Mouse (Mus musculus) fat pad, adult 2 months (tissue): Measurements from ENCODE around the gene Jag1.

Experiments used
- DNase-seq: peaks from one replicate; pipeline ENCODE4 v3.0.0-alpha.2; 2011; ENCODE audit warnings: low read depth, low spot score; ENCODE audit errors: extremely low read depth

Gene Jag1

DNA sequence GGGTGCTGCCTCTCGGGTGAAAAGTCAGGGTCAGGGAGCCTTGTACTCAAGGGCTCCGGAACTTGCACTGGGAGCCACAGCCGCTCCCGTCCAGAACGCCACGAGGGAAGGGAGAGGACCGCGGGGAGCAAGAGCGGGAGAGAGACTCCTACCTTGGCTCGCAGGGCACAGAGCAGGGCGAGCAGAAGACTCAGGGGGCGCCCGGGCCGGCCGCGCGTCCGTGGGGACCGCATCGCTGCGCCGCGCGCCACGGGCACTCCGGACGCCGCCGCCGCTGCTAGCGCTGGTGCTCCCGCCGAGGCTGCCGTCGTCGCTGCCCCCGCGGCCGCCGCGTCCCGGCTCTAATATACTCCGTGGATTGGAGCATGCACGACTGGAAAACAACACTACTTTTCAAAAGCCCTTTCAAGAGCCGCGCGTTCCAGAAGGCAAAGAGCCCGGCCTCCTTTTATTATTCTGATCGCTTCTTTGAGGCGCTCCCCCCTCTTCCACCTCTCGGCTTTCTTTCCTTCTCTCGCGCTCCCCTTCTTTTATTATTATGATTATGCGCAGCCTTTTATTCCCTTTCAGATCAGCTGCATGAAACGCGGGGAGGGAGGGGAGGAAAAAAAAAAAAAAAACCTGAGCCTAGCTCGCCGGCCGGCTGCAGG lies at the start of gene Jag1:
Jag1 (minus strand) TSS at position 620 of the 650 bp plus-strand sequence.
- DNase-seq: no peak

DNA sequence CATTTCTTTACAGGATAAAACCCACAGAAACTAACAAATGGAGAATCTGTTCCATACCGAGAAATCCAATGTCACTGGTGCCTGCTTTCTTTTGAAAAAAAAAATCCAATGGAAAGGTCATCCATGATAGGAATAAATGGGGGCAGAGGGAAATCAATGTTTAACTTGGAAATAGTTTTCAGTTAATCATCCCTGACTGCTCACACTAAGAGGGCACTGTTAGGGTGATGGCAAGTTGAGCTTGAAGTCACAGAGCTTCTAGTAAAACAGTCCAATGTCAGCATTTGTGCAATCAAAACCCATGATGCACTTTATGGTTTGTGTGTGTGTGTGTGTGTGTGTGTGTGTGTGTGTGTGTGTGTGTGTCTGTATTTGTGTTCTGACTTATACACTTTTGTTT lies 39.6 kb upstream of the Jag1 start:
- DNase-seq: no peak

DNA sequence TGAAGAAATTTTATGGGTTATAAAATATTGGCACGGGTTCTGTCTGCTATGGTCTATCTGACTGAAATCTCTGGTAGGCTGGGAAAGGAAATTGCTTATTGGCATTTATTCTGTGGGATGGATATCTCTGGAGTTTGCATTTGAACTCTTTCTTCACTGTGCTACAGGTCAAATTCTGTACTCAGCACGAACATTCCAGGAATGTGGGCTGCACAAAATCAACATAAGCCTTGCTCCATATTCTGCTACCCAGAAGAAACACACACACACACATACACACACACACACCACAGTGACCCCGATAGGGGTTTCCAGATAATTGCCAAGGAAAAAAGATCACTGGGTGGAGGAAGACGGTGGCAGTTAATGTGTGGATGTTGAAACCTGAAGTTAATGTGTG lies 37.4 kb upstream of the Jag1 start:
- no peak for DNase-seq

DNA sequence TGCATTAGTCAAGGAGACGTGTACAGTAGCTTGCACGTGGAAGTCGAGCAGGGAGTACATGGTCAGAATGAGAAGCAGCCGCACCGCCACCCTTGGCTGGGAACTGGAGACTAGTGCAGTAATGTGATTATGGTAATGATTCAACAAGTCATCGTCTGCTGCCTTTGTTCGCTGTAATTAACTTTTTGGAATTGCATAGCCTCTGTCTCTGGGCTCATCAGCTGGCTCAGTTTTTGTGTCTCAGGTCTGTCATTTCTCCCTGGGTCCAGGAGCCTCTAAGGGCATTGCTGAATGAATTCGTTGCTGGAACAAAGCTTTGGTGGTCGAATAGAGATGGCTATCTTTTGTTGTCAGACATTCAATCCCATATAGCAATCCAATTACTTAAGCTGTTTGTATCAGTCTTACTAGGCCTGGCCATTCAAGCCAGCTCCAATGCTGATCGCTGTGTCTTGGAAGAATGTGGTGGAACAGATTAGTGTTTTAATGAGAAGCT lies 36.8 kb upstream of the Jag1 start:
- DNase-seq: no peak

DNA sequence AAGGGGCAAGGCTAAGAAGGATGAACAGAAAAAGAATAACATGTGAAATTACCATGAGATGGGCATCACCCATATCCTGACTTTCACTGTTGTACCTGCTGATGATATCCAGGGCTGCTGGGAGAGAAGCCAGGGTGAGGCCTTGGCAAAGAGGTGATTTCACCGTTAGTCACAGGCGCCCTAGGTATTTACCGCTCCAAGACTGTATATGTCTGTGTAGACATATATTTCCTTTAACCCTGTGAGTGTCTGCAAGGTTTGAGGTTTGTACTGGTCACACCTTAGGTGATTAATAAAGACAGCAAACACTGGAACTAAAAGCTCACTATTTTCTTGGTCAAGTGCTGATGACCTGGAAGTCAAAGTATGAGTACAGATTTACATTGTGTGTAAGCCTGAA lies 34.5 kb upstream of the Jag1 start:
- DNase-seq: no peak

DNA sequence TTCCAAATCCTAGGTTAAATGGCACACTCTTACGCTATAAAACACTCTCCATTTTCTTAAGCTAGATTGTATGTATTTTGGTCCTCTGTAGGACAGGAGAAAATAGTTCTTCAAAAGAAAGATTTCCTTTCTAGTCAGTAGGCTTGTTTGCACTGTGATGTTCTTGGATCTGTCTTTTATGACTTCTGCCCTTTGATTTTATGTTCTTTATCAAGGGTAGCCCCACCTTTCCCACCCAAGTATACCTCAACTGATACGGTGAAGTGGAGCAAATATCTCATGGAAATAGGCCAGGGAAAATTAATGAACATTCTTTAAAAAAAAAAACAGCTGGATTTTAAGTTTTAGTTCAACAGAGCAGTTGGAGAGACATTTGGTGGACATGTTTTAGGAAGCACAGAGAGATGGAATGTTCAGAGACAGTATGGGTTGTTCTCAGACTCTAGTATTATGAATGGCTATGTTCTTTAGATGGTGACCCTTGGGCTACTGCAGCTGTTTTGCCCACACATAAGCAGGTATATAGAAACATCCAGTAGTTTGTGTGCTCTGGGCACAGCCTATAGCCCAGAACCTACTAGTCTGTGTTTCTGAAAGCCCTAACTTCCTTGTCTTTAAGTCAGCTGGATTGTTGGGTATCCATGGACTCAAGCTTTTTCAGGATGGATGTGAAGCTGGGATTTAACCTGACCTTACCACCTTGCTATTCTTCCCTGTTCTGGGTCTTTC lies 30.7 kb upstream of the Jag1 start:
- DNase-seq: no peak

DNA sequence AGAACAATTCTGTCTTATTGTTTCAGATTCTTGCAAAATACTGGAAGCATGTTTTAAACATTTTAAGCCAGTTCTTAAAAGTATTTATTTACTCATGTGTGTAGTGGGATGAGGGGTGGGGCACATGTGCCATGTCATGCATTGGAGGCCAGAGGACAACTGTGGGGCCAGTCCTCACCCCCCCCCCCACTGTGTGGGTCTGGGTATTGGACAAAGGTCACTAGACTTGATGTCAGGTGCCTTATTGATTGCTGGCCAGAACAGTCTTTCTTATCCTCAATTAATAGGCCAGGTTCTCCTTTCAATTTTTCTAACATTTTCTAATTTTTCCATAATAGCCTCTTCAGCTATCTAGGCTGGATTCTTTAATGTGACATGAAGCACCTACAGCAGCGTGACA lies 21.6 kb upstream of the Jag1 start:
- no peak for DNase-seq

DNA sequence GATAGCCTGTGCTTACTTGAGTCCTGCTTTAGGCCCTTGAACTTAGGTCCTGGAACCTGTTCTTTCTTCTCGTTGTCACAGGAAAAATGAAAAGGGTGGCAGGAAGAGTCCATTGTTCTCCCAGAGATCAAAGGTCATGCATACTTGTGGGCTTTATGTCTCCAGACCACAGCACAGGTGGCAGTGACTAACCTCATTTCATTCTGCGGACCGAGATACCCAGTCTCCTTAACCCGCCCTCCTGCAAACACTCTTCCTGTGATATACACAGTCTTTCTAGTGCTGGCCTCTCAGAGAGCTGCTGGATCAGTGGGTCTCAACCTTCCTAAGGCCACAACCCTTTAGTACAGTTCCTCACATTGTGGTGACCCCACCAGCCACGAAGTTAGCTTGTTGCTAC lies 17.6 kb upstream of the Jag1 start:
- no peak for DNase-seq

DNA sequence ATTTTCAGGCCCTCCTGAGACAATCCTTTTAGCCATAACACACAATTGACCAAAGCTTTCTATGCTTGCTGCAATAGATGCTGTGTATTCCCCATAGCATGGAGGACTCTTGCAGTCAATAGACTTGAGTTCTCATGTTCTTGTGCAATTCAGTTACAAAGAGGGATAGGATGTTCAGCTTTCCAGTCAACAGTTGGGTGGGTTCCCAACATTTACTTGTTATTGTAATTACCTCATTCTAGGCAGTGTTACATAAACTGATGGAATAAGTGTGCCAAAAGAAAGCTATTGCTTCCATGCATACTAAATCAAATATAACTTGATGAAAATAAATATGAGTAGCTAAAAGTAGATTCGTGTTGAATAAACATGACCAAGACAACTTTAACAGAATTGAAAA lies 8.4 kb upstream of the Jag1 start:
- no peak for DNase-seq

DNA sequence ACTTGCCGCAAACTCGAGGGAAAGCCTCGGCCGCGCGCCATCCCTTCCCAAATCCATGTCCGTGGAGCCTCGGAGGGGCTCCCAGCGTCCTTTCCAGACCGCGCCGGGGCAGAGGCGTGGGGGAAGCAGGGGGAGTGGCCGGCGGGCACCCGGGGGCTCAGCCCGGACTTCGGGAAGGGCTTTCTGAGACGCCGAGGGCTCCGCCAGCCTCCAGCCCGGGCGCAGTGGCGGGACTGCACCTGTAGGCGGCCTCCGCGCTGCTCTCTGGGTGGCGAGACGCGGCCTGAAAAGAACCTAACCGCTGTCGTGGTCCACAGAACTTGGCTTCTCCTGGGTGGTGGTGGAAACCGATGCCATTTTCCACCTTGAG lies 862 bp upstream of the Jag1 start:
- no peak for DNase-seq

DNA sequence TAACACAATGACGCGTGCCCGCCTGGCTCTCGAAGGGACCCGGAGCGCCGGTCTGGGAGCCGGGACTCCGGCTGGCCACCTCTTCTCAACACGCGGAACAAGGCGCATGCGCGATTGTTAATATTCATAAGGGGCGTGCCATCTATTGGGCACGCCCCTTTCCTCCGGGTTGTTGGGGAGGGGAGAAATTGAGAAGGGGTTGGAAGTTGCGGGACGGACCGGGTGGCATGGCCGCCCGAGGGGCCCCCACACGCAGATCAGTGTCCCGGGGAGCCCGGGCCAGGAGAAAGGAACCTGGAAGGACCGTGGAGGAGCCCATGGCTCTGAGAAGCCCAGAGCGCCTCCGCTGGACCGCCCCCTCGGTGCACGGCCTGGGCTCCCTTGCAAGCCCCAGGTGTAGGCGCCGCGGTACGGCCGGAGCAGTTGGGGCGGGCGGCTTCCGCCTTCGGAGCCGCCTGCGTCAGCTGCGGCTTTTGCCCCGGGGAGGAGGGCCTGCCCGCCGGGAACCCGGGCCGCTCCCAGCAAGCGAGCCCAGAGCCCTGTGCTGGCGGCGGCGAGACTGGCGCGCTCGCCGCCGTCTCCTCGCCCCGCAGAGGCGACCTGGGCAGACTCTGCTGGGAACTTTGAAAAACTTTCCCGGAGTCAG lies 354 bp upstream of the Jag1 start:
- DNase-seq: no peak

DNA sequence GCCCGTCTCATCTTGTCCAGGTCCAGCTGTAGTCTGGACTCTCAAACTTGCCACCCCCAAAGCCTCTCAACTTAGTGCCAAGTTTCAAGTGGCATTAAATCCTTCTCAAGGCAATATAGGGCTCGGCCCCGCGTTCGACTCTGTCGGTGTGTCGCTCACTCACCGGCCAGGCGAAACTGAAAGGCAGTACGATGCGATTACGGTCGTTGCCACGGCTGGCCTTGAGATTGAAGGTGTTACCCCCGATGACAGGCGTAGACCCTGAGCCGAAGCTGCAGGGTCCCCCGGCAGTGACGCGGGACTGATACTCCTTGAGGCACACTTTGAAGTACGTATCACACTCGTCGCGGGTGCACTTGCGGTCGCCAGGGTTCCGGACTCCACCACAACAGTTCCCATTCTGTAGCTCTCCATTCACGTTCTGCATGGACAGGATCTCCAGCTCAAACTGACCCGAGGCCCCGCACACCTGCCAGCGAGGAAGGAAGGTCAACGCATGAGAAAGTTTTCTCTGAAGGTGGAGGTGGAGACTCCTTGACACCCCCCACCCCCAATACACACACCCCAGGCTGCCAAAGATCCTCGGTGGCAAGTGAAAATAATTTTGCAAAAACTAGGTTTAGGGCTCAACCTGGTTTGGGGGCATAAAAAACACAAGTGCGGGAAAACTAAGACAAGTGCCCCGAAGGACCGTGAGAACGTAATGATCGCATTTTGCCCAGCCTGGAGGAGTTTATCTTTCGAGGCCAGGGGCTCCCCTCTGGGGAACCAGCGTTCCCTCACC lies 1.0 kb downstream of the Jag1 start:
- no peak for DNase-seq

DNA sequence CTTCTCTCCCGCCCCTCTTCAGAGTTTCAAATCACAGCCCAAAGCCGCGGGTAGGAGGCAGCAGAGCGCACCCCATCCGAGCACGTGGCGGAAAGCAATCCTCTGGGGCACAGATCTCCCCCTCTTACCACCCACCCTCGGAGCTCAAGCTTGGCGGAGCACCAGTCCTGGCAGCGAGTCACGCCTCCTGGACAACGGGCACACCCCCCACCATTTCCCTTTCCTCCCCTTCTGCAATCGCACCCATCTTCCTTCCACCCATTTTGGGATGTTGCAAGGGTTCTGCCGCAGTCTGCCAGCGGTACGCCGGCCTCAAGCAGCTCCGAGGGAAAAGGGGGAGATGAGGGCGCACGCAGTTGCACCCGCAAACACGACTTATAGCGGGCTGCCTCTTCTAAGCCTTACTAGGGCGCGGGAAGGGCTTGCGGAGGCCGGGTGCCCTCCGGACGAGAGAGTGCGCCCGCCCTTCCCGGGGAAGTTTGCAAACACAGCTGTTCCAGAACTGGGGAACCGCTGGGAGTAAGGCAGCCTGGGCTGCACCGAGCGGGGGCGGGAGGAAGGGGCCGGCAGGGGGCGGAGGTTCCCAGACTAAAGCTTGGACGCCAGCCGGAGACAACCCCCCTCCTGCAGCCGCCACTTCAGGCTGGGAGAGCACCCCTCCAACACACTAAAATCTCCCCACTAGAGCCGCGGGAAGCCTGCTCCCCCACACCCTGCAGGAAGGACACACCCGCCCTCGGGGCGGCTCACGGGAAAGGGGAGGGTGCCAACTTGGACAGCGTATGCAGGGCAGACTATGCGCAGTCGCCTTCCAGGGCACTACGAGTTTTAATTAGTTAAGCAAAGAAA lies 2.0 kb downstream of the Jag1 start:
- DNase-seq: no peak

DNA sequence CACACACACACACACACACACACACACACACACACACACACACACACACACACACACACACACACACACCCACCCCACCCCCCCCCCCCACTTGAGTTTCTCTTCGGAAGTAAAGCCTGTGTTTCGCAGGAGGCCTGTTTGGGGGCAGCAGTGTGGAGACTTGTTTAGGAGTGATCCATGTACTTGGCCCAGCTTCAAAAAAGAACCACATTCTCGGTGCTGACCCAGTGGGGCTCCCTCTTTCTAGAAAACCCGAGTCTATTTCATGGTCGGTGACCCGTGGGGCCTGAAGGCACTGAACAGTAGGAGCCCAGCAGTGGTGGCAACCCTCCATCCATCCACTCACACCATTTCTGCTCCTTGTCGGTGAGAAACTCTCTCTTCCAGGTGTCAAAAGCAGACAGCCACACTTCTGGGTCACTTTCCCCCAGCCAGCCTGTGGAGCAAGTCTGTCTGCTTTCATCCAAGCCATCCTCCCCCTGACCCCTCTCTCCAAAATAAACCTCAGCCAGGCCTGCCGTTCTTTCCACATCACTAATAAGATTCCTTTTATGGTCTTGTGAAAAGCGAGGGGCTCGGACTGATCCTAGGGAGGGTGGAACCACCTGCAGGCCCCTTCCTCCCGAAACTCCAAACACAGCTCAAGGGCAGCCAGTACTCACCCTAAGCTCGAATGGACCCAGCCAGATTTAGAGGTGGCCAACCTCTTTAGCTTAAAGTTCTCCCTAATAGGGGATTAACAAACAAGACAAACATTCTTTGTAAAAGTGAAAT lies 3.0 kb downstream of the Jag1 start:
- no peak for DNase-seq

DNA sequence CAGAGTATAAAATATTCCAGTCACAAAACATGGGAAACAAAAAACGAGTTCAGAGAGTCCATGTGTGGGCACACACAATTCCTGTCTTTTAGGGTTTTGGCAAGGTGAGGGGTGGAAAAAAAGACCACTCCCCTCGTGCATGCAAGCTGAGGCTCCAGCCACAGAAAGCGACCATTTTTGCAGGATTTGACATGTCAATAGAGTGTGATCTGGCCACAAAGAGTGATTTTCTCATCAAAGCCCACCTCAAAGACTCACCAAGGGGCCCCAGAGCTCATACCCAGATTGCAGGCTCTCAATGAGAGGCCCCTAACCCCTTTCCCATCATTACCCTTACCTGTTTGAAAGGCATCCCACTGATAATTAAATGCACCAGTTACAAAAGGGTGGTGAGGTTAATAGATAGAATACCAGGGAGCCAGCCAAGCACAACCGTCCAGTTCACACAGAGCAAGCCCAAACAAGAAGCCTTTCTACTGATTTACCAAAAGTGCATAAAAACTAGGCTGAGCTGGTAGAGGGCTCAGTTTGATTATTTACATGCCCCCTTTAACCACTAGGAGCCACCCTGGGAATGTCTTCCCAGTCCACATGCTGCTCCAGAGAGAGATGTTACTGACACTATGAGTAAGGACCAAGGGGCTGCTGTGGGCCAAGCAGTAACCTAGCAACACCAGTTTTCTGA lies 6.1 kb downstream of the Jag1 start:
- DNase-seq: no peak

DNA sequence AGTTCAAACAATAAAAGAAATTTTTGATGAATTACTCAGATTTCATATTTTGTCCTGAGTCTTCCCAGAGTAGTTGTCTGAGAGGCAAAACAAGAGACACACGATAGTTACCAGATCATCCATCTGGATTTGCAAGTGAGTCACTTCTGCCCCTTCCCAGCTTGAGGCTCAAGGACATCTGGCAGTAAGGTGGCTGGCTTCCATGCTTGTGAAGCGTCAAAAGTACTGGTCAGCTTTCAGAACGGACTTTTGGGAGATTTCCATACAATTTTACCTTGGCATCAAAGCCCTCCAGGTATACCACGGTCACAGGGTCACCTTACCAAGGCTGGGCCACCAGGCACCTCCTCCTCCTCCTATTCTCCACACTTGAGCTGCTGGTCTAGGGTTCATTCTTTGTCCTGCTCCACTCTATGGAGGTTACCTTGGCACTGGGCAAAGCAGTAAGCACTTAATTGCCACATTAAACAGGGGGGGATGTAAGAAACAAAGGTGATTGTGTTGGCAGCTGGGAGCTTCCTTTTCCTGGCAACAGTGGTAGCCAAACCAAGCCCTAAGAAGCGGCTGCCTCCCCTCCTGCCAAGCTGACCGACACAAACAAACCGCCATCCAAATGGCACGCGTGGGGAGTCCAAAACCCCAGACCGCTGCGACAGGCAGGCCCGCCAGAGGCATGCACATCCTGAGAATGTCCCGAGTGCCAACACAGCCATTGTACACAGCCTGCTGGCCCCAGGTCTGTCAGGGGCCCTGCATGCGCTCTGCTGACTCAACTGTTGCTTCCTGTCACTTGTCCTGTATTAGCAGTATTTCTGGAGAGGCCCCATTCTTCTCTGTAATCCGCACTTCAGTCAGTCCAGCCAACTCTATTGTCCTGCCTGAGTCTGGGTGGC lies 6.9 kb downstream of the Jag1 start:
- DNase-seq: no peak

DNA sequence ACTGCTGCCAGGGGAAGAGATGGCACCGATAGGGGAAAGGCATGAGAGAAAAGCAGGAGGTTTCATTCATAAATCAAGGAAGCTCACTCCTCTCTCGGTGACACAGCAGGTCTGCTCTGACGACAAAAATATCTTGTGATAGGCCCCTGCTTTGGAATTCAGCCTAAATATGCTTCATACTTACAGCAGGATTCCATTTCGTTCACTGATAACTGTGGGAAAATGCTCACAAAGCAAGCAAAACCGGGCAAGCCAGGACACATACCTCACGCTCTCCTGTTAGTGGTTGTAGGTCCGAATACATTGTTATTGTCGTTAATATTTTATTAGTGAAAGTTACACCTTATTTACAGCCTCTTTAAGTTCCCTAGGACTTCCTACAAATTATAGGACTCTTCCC lies 8.5 kb downstream of the Jag1 start:
- DNase-seq: no peak

DNA sequence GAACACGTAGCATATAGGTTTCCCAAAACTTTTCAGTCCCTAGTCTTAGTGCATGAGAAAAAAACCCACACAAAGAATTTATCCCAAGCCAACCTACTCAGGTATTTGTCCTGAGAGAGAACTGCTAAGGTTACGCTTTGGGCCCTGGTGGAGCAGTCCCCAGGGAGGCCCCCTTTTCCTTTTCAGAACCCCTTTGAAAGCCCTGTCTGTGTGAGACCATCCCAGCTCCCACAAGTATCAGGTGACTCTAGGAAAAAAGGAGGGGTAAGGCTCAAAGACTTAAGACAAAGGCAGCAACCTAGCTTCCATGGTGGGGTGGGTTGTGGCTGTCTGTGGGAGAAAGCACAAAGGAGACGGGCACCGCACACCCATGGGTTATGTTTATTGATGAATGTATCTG lies 9.2 kb downstream of the Jag1 start:
- no peak for DNase-seq
